Mouse (Mus musculus): Measurements from ENCODE around the gene Olfr211. TPM values are rescaled to one million over a fixed set of nuclear protein-coding genes. Genes with fewer than 3 reads are reported as not detected.
"Not testable (repeated sequence)": the region's sequence is repeated elsewhere in the genome, so short reads cannot be mapped to it uniquely, and the experiment has no call there.

The Olfr211 gene
- polyA plus RNA-seq, 1 experiment = not detected

GRCm38 (mm10) chr6:116468081-116468480, 20.8 kb upstream of the Olfr211 start:
- Histone ChIP-seq H3K4me1 (ENCODE audit: control insufficient read depth) (no peaks in the 10 kb centered on the region), H3K4me3 (replicated peaks) (no peak overlapping the region), H3K36me3 (ENCODE audit: control insufficient read depth) (no peaks in the 10 kb centered on the region), H3K9me3 (ENCODE audit: control insufficient read depth, low read length) (no peaks in the 10 kb centered on the region), H3K27me3 (ENCODE audit: control insufficient read depth) (no peaks in the 10 kb centered on the region)
- no peak for TF ChIP-seq GATA1 (IDR thresholded peaks at IDR 0.05; ENCODE audit: low read length)
- no peak for TF ChIP-seq TAL1 (IDR thresholded peaks at IDR 0.05; ENCODE audit: low read length)

GRCm38 (mm10) chr6:116485081-116485480, 3.8 kb upstream of the Olfr211 start:
- TF ChIP-seq TAL1 (IDR thresholded peaks at IDR 0.05; ENCODE audit: low read length) (no peak), GATA1 (IDR thresholded peaks at IDR 0.05; ENCODE audit: low read length) (no peak)
- H3K36me3 ChIP-seq (ENCODE audit: control insufficient read depth) = no peaks in the 10 kb centered on the region
- no peaks in the 10 kb centered on the region for H3K27me3 ChIP-seq (ENCODE audit: control insufficient read depth)
- H3K4me1 ChIP-seq (ENCODE audit: control insufficient read depth) = no peaks in the 10 kb centered on the region
- H3K4me3 ChIP-seq (replicated peaks) = no peak overlapping the region
- no peaks in the 10 kb centered on the region for H3K9me3 ChIP-seq (ENCODE audit: control insufficient read depth, low read length)

GRCm38 (mm10) chr6:116486833-116487232, 2.1 kb upstream of the Olfr211 start:
- Histone ChIP-seq H3K36me3 (ENCODE audit: control insufficient read depth) (no peaks in the 10 kb centered on the region), H3K4me3 (replicated peaks) (no peak overlapping the region), H3K9me3 (ENCODE audit: control insufficient read depth, low read length) (no peaks in the 10 kb centered on the region), H3K27me3 (ENCODE audit: control insufficient read depth) (no peaks in the 10 kb centered on the region), H3K4me1 (ENCODE audit: control insufficient read depth) (no peaks in the 10 kb centered on the region)
- TF ChIP-seq GATA1 (IDR thresholded peaks at IDR 0.05; ENCODE audit: low read length) (no peak), TAL1 (IDR thresholded peaks at IDR 0.05; ENCODE audit: low read length) (no peak)

DNA sequence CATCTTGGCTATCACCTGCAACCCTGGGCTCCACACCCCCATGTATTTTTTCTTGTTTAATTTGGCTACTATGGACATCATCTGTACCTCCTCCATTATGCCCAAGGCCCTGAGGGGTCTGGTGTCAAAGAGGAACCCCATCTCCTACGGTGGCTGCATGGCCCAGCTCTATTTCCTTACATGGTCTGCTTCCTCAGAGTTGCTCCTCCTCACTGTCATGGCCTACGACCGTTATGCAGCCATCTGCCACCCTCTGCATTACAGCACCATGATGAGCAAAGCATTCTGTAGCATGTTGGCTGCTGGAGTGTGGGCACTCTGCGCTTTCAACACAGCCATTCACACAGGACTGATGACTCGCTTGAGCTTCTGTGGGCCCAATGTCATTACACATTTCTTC, 4.9 kb downstream of the Olfr211 start:
- TF ChIP-seq GATA1 (IDR thresholded peaks at IDR 0.05; ENCODE audit: low read length) (no peak), TAL1 (IDR thresholded peaks at IDR 0.05; ENCODE audit: low read length) (no peak)
- Histone ChIP-seq H3K4me1 (ENCODE audit: control insufficient read depth) (no peaks in the 10 kb centered on the region), H3K9me3 (ENCODE audit: control insufficient read depth, low read length) (no peaks in the 10 kb centered on the region), H3K27me3 (ENCODE audit: control insufficient read depth) (no peaks in the 10 kb centered on the region), H3K4me3 (replicated peaks) (no peak overlapping the region), H3K36me3 (ENCODE audit: control insufficient read depth) (no peaks in the 10 kb centered on the region)

- Histone ChIP-seq H3K9me3 (ENCODE audit: control insufficient read depth, low read length) (peaks cover under 1% of the 10 kb centered on the region; the same call in 1 of the 2 replicates), H3K27me3 (ENCODE audit: control insufficient read depth) (no peaks in the 10 kb centered on the region), H3K4me1 (ENCODE audit: control insufficient read depth) (no peaks in the 10 kb centered on the region), H3K4me3 (replicated peaks) (no peak overlapping the region), H3K36me3 (ENCODE audit: control insufficient read depth) (no peaks in the 10 kb centered on the region)
- TF ChIP-seq TAL1 (IDR thresholded peaks at IDR 0.05; ENCODE audit: low read length) (no peak), GATA1 (IDR thresholded peaks at IDR 0.05; ENCODE audit: low read length) (no peak)
These were observed 7.1 kb downstream of the Olfr211 start for GRCm38 (mm10) chr6:116495960-116496359.

GRCm38 (mm10) chr6:116506302-116507003, 17.6 kb downstream of the Olfr211 start, which contains the start of gene Olfr212:
Gene Olfr212 (plus strand): TSS chr6:116506516.
- not testable (repeated sequence) for H3K4me1 ChIP-seq (ENCODE audit: control insufficient read depth); H3K36me3 ChIP-seq (ENCODE audit: control insufficient read depth); H3K4me3 ChIP-seq (replicated peaks); H3K27me3 ChIP-seq (ENCODE audit: control insufficient read depth)
- peaks cover 31% of the 10 kb centered on the region for H3K9me3 ChIP-seq (ENCODE audit: control insufficient read depth, low read length)

DNA sequence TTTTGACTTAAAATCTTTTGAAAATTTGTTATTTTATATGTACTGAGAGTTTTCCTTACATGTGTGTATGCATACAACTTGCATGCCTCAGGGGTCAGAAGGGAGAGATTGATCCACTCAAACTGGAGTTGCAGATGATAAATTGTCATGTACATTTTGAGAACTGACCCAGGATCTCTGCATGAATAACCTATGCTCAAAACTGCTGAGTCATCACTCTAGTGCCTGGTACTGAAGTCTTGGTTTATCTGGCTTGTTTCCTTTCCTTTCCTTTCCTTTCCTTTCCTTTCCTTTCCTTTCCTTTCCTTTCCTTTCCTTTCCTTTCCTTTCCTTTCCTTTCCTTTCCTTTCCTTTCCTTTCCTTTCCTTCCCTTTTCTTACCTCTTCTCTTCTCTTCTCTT, 25.9 kb downstream of the Olfr211 start:
- no peak for TF ChIP-seq GATA1 (IDR thresholded peaks at IDR 0.05; ENCODE audit: low read length)
- TF ChIP-seq TAL1 (IDR thresholded peaks at IDR 0.05; ENCODE audit: low read length) = no peak
- Histone ChIP-seq H3K27me3 (ENCODE audit: control insufficient read depth) (no peaks in the 10 kb centered on the region), H3K36me3 (ENCODE audit: control insufficient read depth) (no peaks in the 10 kb centered on the region), H3K9me3 (ENCODE audit: control insufficient read depth, low read length) (peaks cover 2% of the 10 kb centered on the region; the same call in 1 of the 2 replicates), H3K4me1 (ENCODE audit: control insufficient read depth) (no peaks in the 10 kb centered on the region), H3K4me3 (replicated peaks) (no peak overlapping the region)

DNA sequence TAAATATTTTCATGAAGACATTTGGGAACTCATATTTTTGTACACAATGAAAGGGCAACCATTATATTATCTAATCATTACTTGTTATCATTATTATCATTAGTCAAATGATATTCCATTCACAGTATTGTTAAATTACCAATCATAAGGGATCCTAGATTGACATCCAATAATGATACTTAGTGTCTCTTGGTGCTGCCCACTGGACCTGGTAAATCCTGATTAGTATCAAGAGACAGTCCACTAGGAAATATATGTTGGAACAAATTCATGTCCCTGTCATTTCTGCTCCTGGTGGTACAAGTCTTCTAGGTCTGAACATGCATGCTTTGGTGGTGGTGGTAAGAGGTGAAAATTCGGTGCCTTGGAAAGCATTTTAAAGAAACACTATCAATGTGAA, 49.3 kb downstream of the Olfr211 start, which contains the start of gene Olfr213:
Gene Olfr213 (plus strand): TSS at position 301 of the 400 bp plus-strand sequence.
- H3K36me3 ChIP-seq (ENCODE audit: control insufficient read depth) = no peaks in the 10 kb centered on the region
- H3K4me1 ChIP-seq (ENCODE audit: control insufficient read depth) = no peaks in the 10 kb centered on the region
- no peaks in the 10 kb centered on the region for H3K27me3 ChIP-seq (ENCODE audit: control insufficient read depth)
- TF ChIP-seq GATA1 (IDR thresholded peaks at IDR 0.05; ENCODE audit: low read length) (no peak), TAL1 (IDR thresholded peaks at IDR 0.05; ENCODE audit: low read length) (no peak)
- no peaks in the 10 kb centered on the region for H3K9me3 ChIP-seq (ENCODE audit: control insufficient read depth, low read length)
- H3K4me3 ChIP-seq (replicated peaks) = no peak within 1 kb of the TSS

DNA sequence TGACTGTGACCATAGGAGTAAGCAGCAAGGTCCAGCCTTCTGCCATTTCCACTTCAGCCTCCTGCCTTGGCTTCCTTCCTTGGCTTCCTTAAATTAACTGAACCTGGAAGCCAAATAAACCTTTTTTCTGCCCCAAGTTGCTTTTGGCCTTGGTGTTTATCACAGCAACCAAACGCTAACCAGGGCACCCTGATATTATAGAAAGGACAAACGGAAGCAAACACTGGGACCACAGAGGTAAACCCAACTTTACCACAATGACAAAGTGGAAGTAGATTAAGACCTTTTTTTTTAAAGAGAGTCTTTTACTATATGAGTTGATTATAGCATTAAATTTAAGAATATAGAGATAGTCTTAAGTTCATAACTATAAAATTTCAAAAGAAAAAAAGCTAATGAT, 53.6 kb downstream of the Olfr211 start:
- no peak for TF ChIP-seq GATA1 (IDR thresholded peaks at IDR 0.05; ENCODE audit: low read length)
- no peak for TF ChIP-seq TAL1 (IDR thresholded peaks at IDR 0.05; ENCODE audit: low read length)
- Histone ChIP-seq H3K27me3 (ENCODE audit: control insufficient read depth) (no peaks in the 10 kb centered on the region), H3K4me3 (replicated peaks) (no peak overlapping the region), H3K9me3 (ENCODE audit: control insufficient read depth, low read length) (no peaks in the 10 kb centered on the region), H3K36me3 (ENCODE audit: control insufficient read depth) (no peaks in the 10 kb centered on the region), H3K4me1 (ENCODE audit: control insufficient read depth) (no peaks in the 10 kb centered on the region)

Other genes with a start within 250 kb of the Olfr211 start
- gene Zfand4, start 224.9 kb upstream of the Olfr211 start, polyA plus RNA-seq (2012) = 0.05 and 0.08 TPM in 2 replicates
- gene March8, start 151.1 kb upstream of the Olfr211 start, polyA plus RNA-seq (2012) = 4.5 and 5.5 TPM in 2 replicates
- gene Alox5, start 27.9 kb upstream of the Olfr211 start, polyA plus RNA-seq (2012) = 0.08 TPM in 1 of 2 replicates, not detected in the other
- not detected in 2 replicates for gene Olfr212, start 17.4 kb downstream of the Olfr211 start, polyA plus RNA-seq (2012)
- gene Olfr213, start 49.4 kb downstream of the Olfr211 start, polyA plus RNA-seq (2012) = not detected in 2 replicates
- gene Gm5580, start 62.0 kb downstream of the Olfr211 start, polyA plus RNA-seq (2012) = not detected in 2 replicates
- not detected in 2 replicates for gene Olfr214, start 65.1 kb downstream of the Olfr211 start, polyA plus RNA-seq (2012)
- not detected in 2 replicates for gene Olfr215, start 95.1 kb downstream of the Olfr211 start, polyA plus RNA-seq (2012)
- gene Zfp422, start 139.9 kb downstream of the Olfr211 start, polyA plus RNA-seq (2012) = 0.02 and 0.04 TPM in 2 replicates
- 0.03 and 0.11 TPM in 2 replicates for gene Depp1, start 161.5 kb downstream of the Olfr211 start, polyA plus RNA-seq (2012)
- 0.02 and 0.07 TPM in 2 replicates for gene Rassf4, start 184.9 kb downstream of the Olfr211 start, polyA plus RNA-seq (2012)
- not detected in 2 replicates for gene Tmem72, start 227.8 kb downstream of the Olfr211 start, polyA plus RNA-seq (2012)

Measured in erythroblast, embryonic 14.5 days (primary cell).